Mouse (Mus musculus): ENCODE measurements around the gene Egln3.

- TF ChIP-seq CTCF (IDR thresholded peaks at IDR 0.05; ENCODE audit: low read depth, low read length) = peak; percentile 58
- TF ChIP-seq POLR2A (IDR thresholded peaks at IDR 0.05; ENCODE audit: extremely low read depth, insufficient read depth, low read length) = no peak
These were observed 1.5 kb upstream of the Egln3 start for GRCm38 (mm10) chr12:54205195-54205594.
